16 mouse cellular contexts compared by ENCODE assay signal in genomic region chr12:52302961-52303360, GRCm38 (mm10).
DNase-seq lines count a peak whose midpoint lies in the region; ATAC-seq lines count a peak whose summit lies in the region.
"Had no signal": no experiment of that assay in that cellular context is flagged by ENCODE, and none has a peak within 500 bp of the region (broad histone marks: within the 10 kb centered on the region; RNA-seq: fewer than 3 reads in every experiment).

No protein-coding gene starts in this region.

- no peak for DNase-seq in frontal cortex, postnatal 36 days (ENCODE audit: low spot score in 2 of 2)
- DNase-seq: adrenal gland, adult 2 months; adrenal gland, adult 8-10 months; adrenal gland, postnatal 10 days; adrenal gland, postnatal 14 days; adrenal gland, postnatal 25 days; adrenal gland, postnatal 36 days; B cell, adult 2 months; cerebellum, adult 11 months; cerebellum, adult 11-12 months; cerebellum, adult 18-20 months; cerebellum, adult 2 months had no signal

- ATAC-seq in frontal cortex, adult (ENCODE audit: low TSS enrichment), result peak; percentile 91
- ATAC-seq: activated CD4-positive, CD25-positive, alpha-beta regulatory T cell, adult 4 months; CD4-positive, CD25-positive, alpha-beta regulatory T cell, adult 4 months; Patski had no signal
